Comparison of ENCODE assay signal across 12 mouse cellular contexts in genomic region chr2:92442419-92443001, GRCm38 (mm10). TPM values are rescaled to one million over a fixed set of nuclear protein-coding genes. Genes with fewer than 3 reads are reported as not detected.
A peak's percentile ranks its signal among the peaks of the same experiment; 100 is the strongest.
DNase-seq lines count a peak whose midpoint lies in the region; ATAC-seq lines count a peak whose summit lies in the region.
"Had no signal": no experiment of that assay in that cellular context is flagged by ENCODE, and none has a peak within 500 bp of the region (broad histone marks: within the 10 kb centered on the region; RNA-seq: fewer than 3 reads in every experiment).

No protein-coding gene starts in this region.

- peak overlapping the region; percentile 17; the same call in 1 of the 2 replicates for H3K9ac ChIP-seq in forebrain, embryonic 14.5 days (ENCODE audit: low read length)
- H3K9ac ChIP-seq in forebrain, embryonic 15.5 days (replicated peaks) = no peak overlapping the region
- no peak overlapping the region for H3K9ac ChIP-seq in liver, embryonic 11.5 days (ENCODE audit: low read depth, low read length)
- H3K9ac ChIP-seq: limb, embryonic 12.5 days had no signal

- ATAC-seq in forebrain, embryonic 14.5 days = no peak
- no peak; the same call in 1 of the 2 replicates for ATAC-seq in forebrain, embryonic 15.5 days (replicated peaks)
- no peak for ATAC-seq in liver, embryonic 11.5 days (replicated peaks; ENCODE audit: low FRiP score)

- DNase-seq in forebrain, embryonic 14.5 days (ENCODE audit: low spot score) = peak; percentile 41
- DNase-seq in left cerebral cortex, adult 9 months (ENCODE audit: low spot score in 2 of 2) = peak; percentile 71 to 73
- DNase-seq in left cerebral cortex, adult 11 months (ENCODE audit: low spot score) = no peak
- DNase-seq in brain, adult 2 months (ENCODE audit: low read depth, low spot score) = peak; percentile 91
- DNase-seq in naive thymus-derived CD4-positive, alpha-beta T cell, adult 2 months (ENCODE audit: low read depth) = peak; percentile 63
- no peak for DNase-seq in embryo, embryonic 10.5 days (ENCODE audit: low spot score)
- DNase-seq in liver, embryonic 11.5 days (ENCODE audit: low spot score) = no peak
- DNase-seq: adrenal gland, adult 2 months; gastrocnemius, postnatal 14 days; kidney, adult 9 months had no signal

- WGBS in forebrain, embryonic 14.5 days = 79% methylated on average over 12 of the region's 12 CpGs
- 72% methylated on average over 12 of the region's 12 CpGs for WGBS in forebrain, embryonic 15.5 days
- 72% methylated on average over 12 of the region's 12 CpGs for WGBS in liver, embryonic 11.5 days

- H3K27me3 ChIP-seq in forebrain, embryonic 14.5 days (replicated peaks; ENCODE audit: control insufficient read depth, insufficient read depth, low read length) = no peaks in the 10 kb centered on the region
- H3K27me3 ChIP-seq in forebrain, embryonic 15.5 days = no peaks in the 10 kb centered on the region
- no peaks in the 10 kb centered on the region for H3K27me3 ChIP-seq in liver, embryonic 11.5 days (replicated peaks; ENCODE audit: control insufficient read depth, insufficient read depth, low read length)

- no peaks in the 10 kb centered on the region for H3K36me3 ChIP-seq in forebrain, embryonic 14.5 days (ENCODE audit: control insufficient read depth, insufficient read depth, low read length)
- no peaks in the 10 kb centered on the region for H3K36me3 ChIP-seq in forebrain, embryonic 15.5 days
- no peaks in the 10 kb centered on the region for H3K36me3 ChIP-seq in liver, embryonic 11.5 days (ENCODE audit: control insufficient read depth, insufficient read depth, low read length)
- H3K36me3 ChIP-seq: limb, embryonic 12.5 days had no signal

- no peaks in the 10 kb centered on the region for H3K9me3 ChIP-seq in forebrain, embryonic 14.5 days (replicated peaks; ENCODE audit: control insufficient read depth, low read length)
- H3K9me3 ChIP-seq in forebrain, embryonic 15.5 days = no peaks in the 10 kb centered on the region
- no peaks in the 10 kb centered on the region for H3K9me3 ChIP-seq in liver, embryonic 11.5 days (ENCODE audit: control insufficient read depth, low read length)
- H3K9me3 ChIP-seq: limb, embryonic 12.5 days had no signal

- H3K4me1 ChIP-seq in forebrain, embryonic 14.5 days (ENCODE audit: control insufficient read depth, insufficient read depth, low read length) = peaks cover 3% of the 10 kb centered on the region; the same call in 1 of the 2 replicates
- peaks cover 9% of the 10 kb centered on the region; the same call in 1 of the 2 replicates for H3K4me1 ChIP-seq in forebrain, embryonic 15.5 days
- H3K4me1 ChIP-seq in liver, embryonic 11.5 days (replicated peaks; ENCODE audit: control insufficient read depth, insufficient read depth, low read length) = peaks cover 32% of the 10 kb centered on the region

- H3K4me3 ChIP-seq in forebrain, embryonic 14.5 days (ENCODE audit: low read depth, low read length) = no peak overlapping the region
- no peak overlapping the region for H3K4me3 ChIP-seq in forebrain, embryonic 15.5 days
- H3K4me3 ChIP-seq in liver, embryonic 11.5 days (ENCODE audit: low read depth, low read length) = no peak overlapping the region
- H3K4me3 ChIP-seq: limb, embryonic 12.5 days had no signal

- H3K27ac ChIP-seq in forebrain, embryonic 14.5 days (ENCODE audit: low read depth, low read length) = 0 out of 2 replicates have a peak overlapping the region, but pooled peaks have one; percentile 33
- no peak overlapping the region for H3K27ac ChIP-seq in forebrain, embryonic 15.5 days (replicated peaks)
- H3K27ac ChIP-seq in liver, embryonic 11.5 days (ENCODE audit: low read depth, low read length) = no peak overlapping the region
- H3K27ac ChIP-seq: limb, embryonic 12.5 days had no signal

- no peak overlapping the region for H3K4me2 ChIP-seq in forebrain, embryonic 14.5 days (ENCODE audit: low read length)
- no peak overlapping the region for H3K4me2 ChIP-seq in forebrain, embryonic 15.5 days (replicated peaks)
- H3K4me2 ChIP-seq in liver, embryonic 11.5 days = no peak overlapping the region
- H3K4me2 ChIP-seq: limb, embryonic 12.5 days had no signal

RNA-seq across cellular contexts. Expression of gene Cry2, which starts 8.7 kb away (rescaled TPM):
- polyA plus RNA-seq in forebrain, embryonic 14.5 days (2014; fragmentation: Nextera tagmentation; extraction: Ambion mirVana) = 16.1 and 24.6 TPM in 2 replicates
- polyA plus RNA-seq in forebrain, embryonic 15.5 days (2015; fragmentation: Nextera tagmentation; extraction: Ambion mirVana) = 37.0 and 37.2 TPM in 2 replicates
- 20.6 and 22.5 TPM in 2 replicates for polyA plus RNA-seq in liver, embryonic 11.5 days (2014; fragmentation: Nextera tagmentation; extraction: Ambion mirVana)

RNA-seq across cellular contexts. Expression of gene Slc35c1, which starts 17.8 kb away (rescaled TPM):
- polyA plus RNA-seq in forebrain, embryonic 14.5 days (2014; fragmentation: Nextera tagmentation; extraction: Ambion mirVana) = 8.7 and 11.3 TPM in 2 replicates
- polyA plus RNA-seq in forebrain, embryonic 15.5 days (2015; fragmentation: Nextera tagmentation; extraction: Ambion mirVana) = 9.7 and 10.9 TPM in 2 replicates
- polyA plus RNA-seq in liver, embryonic 11.5 days (2014; fragmentation: Nextera tagmentation; extraction: Ambion mirVana) = 26.8 and 27.4 TPM in 2 replicates

RNA-seq across cellular contexts. Expression of gene Mapk8ip1, which starts 41.4 kb away (rescaled TPM):
- 49.3 and 54.5 TPM in 2 replicates for polyA plus RNA-seq in forebrain, embryonic 14.5 days (2014; fragmentation: Nextera tagmentation; extraction: Ambion mirVana)
- polyA plus RNA-seq in forebrain, embryonic 15.5 days (2015; fragmentation: Nextera tagmentation; extraction: Ambion mirVana) = 119 and 120 TPM in 2 replicates
- 4.9 and 6.3 TPM in 2 replicates for polyA plus RNA-seq in liver, embryonic 11.5 days (2014; fragmentation: Nextera tagmentation; extraction: Ambion mirVana)

Comparison
In these comparisons a context has a peak if more than half of its experiments do, and no peak if none do; other contexts are left out.
1. DNase-seq: peak in forebrain, embryonic 14.5 days (single experiment), left cerebral cortex, adult 9 months (2 of 2), brain, adult 2 months (single experiment) and naive thymus-derived CD4-positive, alpha-beta T cell, adult 2 months (single experiment); none in left cerebral cortex, adult 11 months (single experiment), embryo, embryonic 10.5 days (single experiment) and liver, embryonic 11.5 days (single experiment).